Mouse (Mus musculus) forebrain, embryonic 14.5 days (tissue): ENCODE measurements around the gene Tpm1. TPM values are rescaled to one million over a fixed set of nuclear protein-coding genes. Genes with fewer than 3 reads are reported as not detected.
A peak's percentile ranks its signal among the peaks of the same experiment; 100 is the strongest.

Source experiments
- ATAC-seq: fragments of 200-750 bp; cut with Nextera tagmentation; 2 replicates; pipeline ENCODE4 v1.8.0; 2017; ENCODE audit warnings: mild to moderate bottlenecking, moderate library complexity
- DNase-seq: peaks from one replicate; pipeline ENCODE4 v3.0.0-alpha.2; 2015; ENCODE audit warnings: low spot score
- H3K27ac ChIP-seq: fragments of 300-500 bp; sonication (generic); 2 replicates; pipeline ENCODE4 v1.5.1; 2014; ENCODE audit warnings: low read depth, mild to moderate bottlenecking, control low read depth, low read length, moderate library complexity
- H3K27me3 ChIP-seq: fragments of 300-500 bp; sonication (generic); replicated peaks from 2 replicates; pipeline ENCODE4 v1.6.1; 2014; ENCODE audit warnings: low read length, control low read depth, mixed read lengths; ENCODE audit not compliant: control insufficient read depth, insufficient read depth
- H3K36me3 ChIP-seq: fragments of 300-500 bp; sonication (generic); 2 replicates; pipeline ENCODE4 v1.6.1; 2014; ENCODE audit warnings: low read length, control low read depth; ENCODE audit not compliant: control insufficient read depth, insufficient read depth
- H3K4me1 ChIP-seq: fragments of 300-500 bp; sonication (generic); 2 replicates; pipeline ENCODE4 v1.6.1; 2014; ENCODE audit warnings: antibody characterized with exemption, low read length, control low read depth; ENCODE audit not compliant: control insufficient read depth, insufficient read depth
- H3K4me2 ChIP-seq: fragments of 300-500 bp; sonication (generic); 2 replicates; pipeline ENCODE4 v1.6.1; 2014; ENCODE audit warnings: mild to moderate bottlenecking, control low read depth, low read length
- H3K4me3 ChIP-seq: fragments of 300-500 bp; sonication (generic); 2 replicates; pipeline ENCODE4 v1.5.1; 2014; ENCODE audit warnings: low read depth, low read length, control low read depth
- H3K9ac ChIP-seq: fragments of 300-500 bp; sonication (generic); 2 replicates; pipeline ENCODE4 v1.6.1; 2014; ENCODE audit warnings: mild to moderate bottlenecking, low read length, control low read depth, moderate library complexity
- H3K9me3 ChIP-seq: fragments of 300-500 bp; sonication (generic); replicated peaks from 2 replicates; pipeline ENCODE4 v1.6.1; 2016; ENCODE audit warnings: low read length, control low read depth, mixed read lengths; ENCODE audit not compliant: control insufficient read depth
- WGBS: fragments of 180-500 bp; shearing (Covaris S2); extraction: QIAGEN DNeasy Blood & Tissue Kit; methylation state at CpG from one replicate; pipeline ENCODE4 v1.1.7; 2014; 5-methylcytosine and 5-hydroxymethylcytosine counted together
- polyA plus RNA-seq: library from polyadenylated mRNA; unstranded; fragments of >200 nt; fragmentation: Nextera tagmentation; extraction: Ambion mirVana; gene quantifications from 2 replicates; pipeline ENCODE4 v1.2.1, GENCODE M21; 2014

Tpm1 gene
- polyA plus RNA-seq, 1 experiment from 2014 or later: 104 TPM

- Histone ChIP-seq H3K36me3 (peaks cover 14% of the 10 kb centered on the region), H3K27ac (peak within 1 kb of the TSS; percentile 86), H3K4me1 (peaks cover 2% of the 10 kb centered on the region; the same call in 1 of the 2 replicates), H3K4me2 (peak within 1 kb of the TSS; percentile 64), H3K9ac (peak within 1 kb of the TSS; percentile 79), H3K9me3 (no peaks in the 10 kb centered on the region), H3K27me3 (no peaks in the 10 kb centered on the region), H3K4me3 (peak within 1 kb of the TSS; percentile 89)
- ATAC-seq (peak; percentile 99), DNase-seq (peak; percentile 96)
- WGBS: 0% methylated on average over 31 of the region's 32 CpGs
Measured at GRCm38 (mm10) chr9:66975239-66975645, 74.0 kb downstream of the Tpm1 start, which contains the start of gene Lactb. Gene Lactb, minus strand, starts transcription at chr9:66975484.

GRCm38 (mm10) chr9:66974721-66975225 lies 74.4 kb downstream of the Tpm1 start:
- Histone ChIP-seq H3K4me3 (peak overlapping the region; percentile 89), H3K27ac (peak overlapping the region; percentile 86), H3K9ac (peak overlapping the region; percentile 79), H3K9me3 (no peaks in the 10 kb centered on the region), H3K27me3 (no peaks in the 10 kb centered on the region), H3K36me3 (peaks cover 18% of the 10 kb centered on the region), H3K4me2 (peak overlapping the region; percentile 64), H3K4me1 (peaks cover 2% of the 10 kb centered on the region; the same call in 1 of the 2 replicates)
- WGBS: under 1% methylated on average over 41 of the region's 41 CpGs
- peak; percentile 78 for DNase-seq
- peak; percentile 80 for ATAC-seq

Other genes with a start within 250 kb of the Tpm1 start
- gene Aph1c, start 214.7 kb downstream of the Tpm1 start, polyA plus RNA-seq: 2.2 and 2.8 TPM in 2 replicates
- 15.3 and 22.4 TPM in 2 replicates for gene Rab8b, start 129.7 kb downstream of the Tpm1 start, polyA plus RNA-seq
- 357 and 434 TPM in 2 replicates for gene Rps27l, start 103.3 kb downstream of the Tpm1 start, polyA plus RNA-seq
- 9.8 and 10.2 TPM in 2 replicates for gene Lactb, start 73.9 kb downstream of the Tpm1 start, polyA plus RNA-seq